Mouse (Mus musculus) brain, embryonic 14.5 days (tissue): ENCODE data around the gene Parm1.

Experiments
- CTCF ChIP-seq: fragments of 200-500 bp; IDR thresholded peaks from 2 replicates; pipeline ENCODE4 v1.5.1; 2012; ENCODE audit warnings: inconsistent platforms, mild to moderate bottlenecking, moderate library complexity, borderline replicate concordance; ENCODE audit not compliant: insufficient read depth, insufficient read length; ENCODE audit errors: extremely low read depth
- POLR2A ChIP-seq: fragments of 200-500 bp; IDR thresholded peaks from 2 replicates; pipeline ENCODE4 v1.6.1; 2012; ENCODE audit warnings: mild to moderate bottlenecking, inconsistent platforms, borderline replicate concordance; ENCODE audit not compliant: poor library complexity, insufficient read depth, insufficient read length, severe bottlenecking; ENCODE audit errors: extremely low read depth

- TF ChIP-seq POLR2A (no peak), CTCF (no peak)
These were observed 41.7 kb downstream of the Parm1 start for GRCm38 (mm10) chr5:91559071-91559610.
